ENCODE assay signal across 8 mouse cellular contexts in the genomic region with DNA sequence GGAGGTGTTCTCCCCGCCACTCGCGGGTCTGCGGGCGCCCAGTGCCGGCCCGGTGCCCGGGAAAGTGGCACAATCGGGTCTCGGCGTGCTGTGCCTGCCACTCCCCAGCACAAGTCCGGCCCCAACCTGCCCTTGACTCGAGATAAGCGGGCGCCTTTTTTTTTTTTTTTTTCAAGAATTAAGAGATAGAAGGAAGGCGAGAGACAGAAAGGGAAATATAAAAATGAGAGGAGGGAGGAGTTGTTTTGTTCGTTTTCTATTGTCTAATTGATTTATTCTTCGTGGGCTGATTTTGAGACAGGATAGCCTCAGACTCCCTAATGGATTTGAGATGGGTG. TPM values are rescaled to one million over a fixed set of nuclear protein-coding genes. Genes with fewer than 3 reads are reported as not detected.
DNase-seq lines count a peak whose midpoint lies in the region; ATAC-seq and TF ChIP-seq lines count a peak whose summit lies in the region.

No protein-coding gene starts in this region.

- H3K36me3 ChIP-seq in lung, embryonic 15.5 days = no peaks in the 10 kb centered on the region
- H3K36me3 ChIP-seq in intestine, postnatal 0 days (ENCODE audit: control insufficient read depth, insufficient read depth) = peaks cover 7% of the 10 kb centered on the region; the same call in 1 of the 2 replicates
- H3K36me3 ChIP-seq in neural tube, embryonic 14.5 days (ENCODE audit: control insufficient read depth, insufficient read depth, low read length) = no peaks in the 10 kb centered on the region

- TF ChIP-seq CTCF in embryonic fibroblast, embryonic 13.5 days (IDR thresholded peaks at IDR 0.05; ENCODE audit: borderline replicate concordance, insufficient read depth, low read length) = no peak
- no peak for TF ChIP-seq CTCF in intestine, postnatal 0 days (IDR thresholded peaks at IDR 0.05; ENCODE audit: low read depth)

- H3K4me1 ChIP-seq in lung, embryonic 15.5 days = peaks cover 35% of the 10 kb centered on the region
- H3K4me1 ChIP-seq in embryonic fibroblast, embryonic 13.5 days (ENCODE audit: control insufficient read depth, insufficient read depth, low read length) = peaks cover 10% of the 10 kb centered on the region
- peaks cover 12% of the 10 kb centered on the region for H3K4me1 ChIP-seq in intestine, postnatal 0 days (replicated peaks; ENCODE audit: control insufficient read depth, insufficient read depth, low read length)
- H3K4me1 ChIP-seq in neural tube, embryonic 14.5 days (ENCODE audit: control insufficient read depth, insufficient read depth, low read length) = peaks cover 34% of the 10 kb centered on the region

- WGBS in lung, embryonic 15.5 days = under 1% methylated on average over 18 of the region's 18 CpGs
- WGBS in intestine, postnatal 0 days = 0% methylated on average over 18 of the region's 18 CpGs
- under 1% methylated on average over 18 of the region's 18 CpGs for WGBS in neural tube, embryonic 14.5 days

- H3K27ac ChIP-seq in lung, embryonic 15.5 days = no peak overlapping the region
- H3K27ac ChIP-seq in embryonic fibroblast, embryonic 13.5 days (ENCODE audit: insufficient read depth, low read length) = no peak overlapping the region
- peak overlapping the region; percentile 86; the same call in 1 of the 2 replicates for H3K27ac ChIP-seq in intestine, postnatal 0 days (ENCODE audit: low read depth, low read length)
- peak overlapping the region; percentile 60; the same call in 1 of the 2 replicates for H3K27ac ChIP-seq in neural tube, embryonic 14.5 days (ENCODE audit: low read depth, low read length)

- H3K27me3 ChIP-seq in lung, embryonic 15.5 days = no peaks in the 10 kb centered on the region; the same call in 1 of the 2 replicates
- no peaks in the 10 kb centered on the region for H3K27me3 ChIP-seq in intestine, postnatal 0 days (replicated peaks; ENCODE audit: control insufficient read depth, insufficient read depth, low read length)
- H3K27me3 ChIP-seq in neural tube, embryonic 14.5 days (ENCODE audit: control insufficient read depth, insufficient read depth, low read length) = no peaks in the 10 kb centered on the region

- H3K9ac ChIP-seq in lung, embryonic 15.5 days = 0 out of 2 replicates have a peak overlapping the region, but pooled peaks have one; percentile 40
- H3K9ac ChIP-seq in intestine, postnatal 0 days (ENCODE audit: low read depth, low read length) = peak overlapping the region; percentile 22; the same call in 1 of the 2 replicates
- H3K9ac ChIP-seq in neural tube, embryonic 14.5 days (replicated peaks; ENCODE audit: low read depth, low read length) = peak overlapping the region; percentile 80

- DNase-seq in lung, adult 18-20 months = no peak
- DNase-seq in adipocyte (ENCODE audit: low spot score) = no peak
- DNase-seq in right cerebral cortex, adult 2 months (ENCODE audit: low spot score in 2 of 2) = no peak
- DNase-seq in embryo, embryonic 10.5 days (ENCODE audit: low spot score) = no peak

- H3K4me2 ChIP-seq in lung, embryonic 15.5 days = peak overlapping the region; percentile 85
- H3K4me2 ChIP-seq in intestine, postnatal 0 days (replicated peaks; ENCODE audit: low read depth) = peak overlapping the region; percentile 88
- H3K4me2 ChIP-seq in neural tube, embryonic 14.5 days (ENCODE audit: low read depth, low read length) = peak overlapping the region; percentile 89

- TF ChIP-seq POLR2A in embryonic fibroblast, embryonic 13.5 days (IDR thresholded peaks at IDR 0.05; ENCODE audit: low read depth, low read length) = no peak

- ATAC-seq in lung, embryonic 15.5 days (ENCODE audit: borderline replicate concordance, extremely low read depth, low FRiP score, low TSS enrichment) = no peak
- no peak; the same call in 1 of the 2 replicates for ATAC-seq in intestine, postnatal 0 days
- ATAC-seq in neural tube, embryonic 14.5 days (ENCODE audit: low read depth) = no peak

- peak overlapping the region; percentile 77 for H3K4me3 ChIP-seq in lung, embryonic 15.5 days
- peak overlapping the region; percentile 42; the same call in 1 of the 2 replicates for H3K4me3 ChIP-seq in embryonic fibroblast, embryonic 13.5 days (ENCODE audit: insufficient read depth, low read length)
- peak overlapping the region; percentile 69 for H3K4me3 ChIP-seq in intestine, postnatal 0 days (ENCODE audit: low read depth, low read length)
- H3K4me3 ChIP-seq in neural tube, embryonic 14.5 days (ENCODE audit: low read depth, low read length) = peak overlapping the region; percentile 89

- no peaks in the 10 kb centered on the region for H3K9me3 ChIP-seq in lung, embryonic 15.5 days
- H3K9me3 ChIP-seq in intestine, postnatal 0 days (ENCODE audit: control insufficient read depth) = no peaks in the 10 kb centered on the region
- no peaks in the 10 kb centered on the region for H3K9me3 ChIP-seq in neural tube, embryonic 14.5 days (ENCODE audit: control insufficient read depth, low read length)

RNA-seq across cellular contexts. Expression of a gene that starts 0.4 kb away (rescaled TPM):
- polyA plus RNA-seq in lung, embryonic 15.5 days (2015; fragmentation: Nextera tagmentation; extraction: Ambion mirVana) = 93.7 and 96.8 TPM in 2 replicates
- polyA plus RNA-seq in embryonic fibroblast, embryonic 13.5 days (2011; ENCODE audit: insufficient read length, low read depth, missing spikeins) = 61.1 and 74.8 TPM in 2 replicates
- polyA plus RNA-seq in intestine, postnatal 0 days (2015; fragmentation: Nextera tagmentation; extraction: Ambion mirVana) = 40.1 and 43.9 TPM in 2 replicates
- polyA plus RNA-seq in neural tube, embryonic 14.5 days (2014; fragmentation: Nextera tagmentation; extraction: Ambion mirVana) = 58.5 and 73.7 TPM in 2 replicates

RNA-seq across cellular contexts. Expression of a gene that starts 8.3 kb away (rescaled TPM):
- not detected in 2 replicates for polyA plus RNA-seq in lung, embryonic 15.5 days (2015; fragmentation: Nextera tagmentation; extraction: Ambion mirVana)
- polyA plus RNA-seq in embryonic fibroblast, embryonic 13.5 days (2011; ENCODE audit: insufficient read length, low read depth, missing spikeins) = not detected in 2 replicates
- 0.22 TPM in 1 of 2 replicates, not detected in the other for polyA plus RNA-seq in intestine, postnatal 0 days (2015; fragmentation: Nextera tagmentation; extraction: Ambion mirVana)
- polyA plus RNA-seq in neural tube, embryonic 14.5 days (2014; fragmentation: Nextera tagmentation; extraction: Ambion mirVana) = not detected in 2 replicates

RNA-seq across cellular contexts. Expression of a gene that starts 34.8 kb away (rescaled TPM):
- polyA plus RNA-seq in lung, embryonic 15.5 days (2015; fragmentation: Nextera tagmentation; extraction: Ambion mirVana) = 18.3 and 19.7 TPM in 2 replicates
- polyA plus RNA-seq in embryonic fibroblast, embryonic 13.5 days (2011; ENCODE audit: insufficient read length, low read depth, missing spikeins) = 8.7 and 9.6 TPM in 2 replicates
- polyA plus RNA-seq in intestine, postnatal 0 days (2015; fragmentation: Nextera tagmentation; extraction: Ambion mirVana) = 9.1 and 9.8 TPM in 2 replicates
- polyA plus RNA-seq in neural tube, embryonic 14.5 days (2014; fragmentation: Nextera tagmentation; extraction: Ambion mirVana) = 13.8 and 17.7 TPM in 2 replicates

RNA-seq across cellular contexts. Expression of a gene that starts 34.8 kb away (rescaled TPM):
- polyA plus RNA-seq in lung, embryonic 15.5 days (2015; fragmentation: Nextera tagmentation; extraction: Ambion mirVana) = 51.2 and 53.2 TPM in 2 replicates
- polyA plus RNA-seq in embryonic fibroblast, embryonic 13.5 days (2011; ENCODE audit: insufficient read length, low read depth, missing spikeins) = 46.7 and 52.7 TPM in 2 replicates
- polyA plus RNA-seq in intestine, postnatal 0 days (2015; fragmentation: Nextera tagmentation; extraction: Ambion mirVana) = 116 and 120 TPM in 2 replicates
- 38.7 and 39.4 TPM in 2 replicates for polyA plus RNA-seq in neural tube, embryonic 14.5 days (2014; fragmentation: Nextera tagmentation; extraction: Ambion mirVana)

Comparison
In these comparisons a context has a peak if more than half of its experiments do, and no peak if none do; other contexts are left out.
1. H3K27ac ChIP-seq: peak in intestine, postnatal 0 days (single experiment) and neural tube, embryonic 14.5 days (single experiment); none in lung, embryonic 15.5 days (single experiment) and embryonic fibroblast, embryonic 13.5 days (single experiment).
2. H3K9ac ChIP-seq: peak in every context shown above with its lines; median percentile 80 in neural tube, embryonic 14.5 days; 40 in lung, embryonic 15.5 days; 22 in intestine, postnatal 0 days.
3. Peak in every context shown above with its lines, with median percentiles within 50 percentile points of each other: H3K4me2 ChIP-seq and H3K4me3 ChIP-seq.